Mouse (Mus musculus) hindlimb bud, embryonic 11.5 days (tissue): ENCODE results near the gene Papss2.

ENCODE experiments used
- DNase-seq: peaks from one replicate; pipeline ENCODE4 v3.0.0-alpha.2; 2012; ENCODE audit warnings: low read depth, low spot score; ENCODE audit errors: extremely low spot score

Gene Papss2

GRCm38 (mm10) chr19:32595506-32596286 lies at the start of gene Papss2:
Gene Papss2, plus strand, starts transcription at chr19:32595790.
- no peak for DNase-seq

- no peak for DNase-seq
Measured at GRCm38 (mm10) chr19:32547396-32547795, 48.2 kb upstream of the Papss2 start.

DNA sequence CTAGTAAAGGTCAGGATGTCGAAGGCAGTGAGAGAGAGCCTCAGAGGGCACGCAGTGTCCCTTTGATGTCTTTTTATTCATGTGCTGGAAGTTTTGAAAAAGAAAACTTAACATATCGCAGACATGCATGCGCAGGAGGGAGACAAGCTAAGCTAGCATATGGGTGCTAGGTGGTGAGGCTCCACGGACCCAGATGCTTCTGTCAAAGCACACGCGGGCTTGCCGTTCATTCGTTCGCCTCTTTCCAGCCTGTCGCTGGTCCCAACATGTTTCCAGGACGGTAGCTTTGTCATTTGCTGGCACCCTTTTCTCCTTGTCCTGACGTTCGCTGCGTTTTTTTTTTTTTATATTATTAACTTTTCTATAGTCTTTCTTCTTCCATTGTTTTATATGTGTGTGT lies 47.4 kb upstream of the Papss2 start:
- DNase-seq: no peak

DNA sequence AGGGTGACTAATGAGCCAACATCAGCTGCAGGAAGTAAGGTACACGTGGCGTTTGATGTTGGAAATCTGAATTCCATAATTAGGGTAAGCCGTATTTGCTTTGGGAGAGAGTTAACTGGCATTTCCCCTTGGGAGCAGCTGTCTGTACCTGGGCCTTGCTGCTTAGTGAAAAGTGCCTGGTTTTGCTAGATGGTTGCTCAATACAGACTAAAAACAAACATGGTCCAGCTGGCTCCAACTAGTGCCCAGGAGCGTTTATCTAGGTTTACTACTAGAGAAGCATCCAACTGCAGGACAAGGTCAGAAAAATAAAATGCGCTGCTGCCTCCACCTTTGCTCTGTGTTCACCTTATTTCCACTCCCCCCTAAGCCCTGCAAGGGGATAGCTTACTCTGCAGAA lies 45.1 kb upstream of the Papss2 start:
- no peak for DNase-seq

DNA sequence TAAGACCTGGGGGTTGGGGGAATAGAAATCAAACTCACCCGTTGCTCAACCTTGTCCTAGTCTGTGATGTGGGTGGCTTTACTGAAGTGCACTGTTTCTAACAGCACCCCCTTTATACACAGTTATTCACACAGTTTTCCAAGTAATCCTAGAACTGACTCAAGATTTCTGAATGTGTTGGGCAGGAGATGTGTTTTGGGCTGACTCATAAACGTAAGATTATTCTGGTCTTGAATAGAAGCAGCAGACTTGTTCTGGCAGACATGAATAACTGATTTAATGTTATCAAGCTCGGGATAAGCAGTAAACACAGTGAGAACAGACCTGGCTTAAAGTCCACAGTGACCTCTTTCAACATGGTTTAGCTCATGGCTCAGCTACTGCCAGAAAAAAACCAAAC lies 44.1 kb upstream of the Papss2 start:
- DNase-seq: no peak

- DNase-seq: no peak
Measured at GRCm38 (mm10) chr19:32552106-32552505, 43.5 kb upstream of the Papss2 start.

DNA sequence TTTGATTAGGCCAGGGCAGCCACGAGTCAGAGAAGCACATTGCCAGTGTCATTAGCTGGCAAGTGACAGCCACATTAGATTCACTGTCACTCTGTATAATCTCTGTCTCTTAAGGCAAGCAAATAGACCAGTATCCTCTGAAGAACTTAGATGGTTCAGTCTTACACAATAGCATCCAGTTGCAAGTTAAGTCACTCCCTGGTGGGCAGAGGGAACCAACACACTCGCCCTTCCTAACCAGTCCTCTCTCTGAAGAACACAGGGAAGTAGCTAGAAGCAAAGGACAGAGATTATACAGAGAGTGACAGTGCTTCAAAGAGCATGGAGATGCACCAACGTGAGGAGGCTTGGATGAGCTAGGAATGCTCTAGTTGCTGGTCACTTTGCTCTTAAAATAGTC lies 42.3 kb upstream of the Papss2 start:
- DNase-seq: no peak

GRCm38 (mm10) chr19:32555257-32555656 lies 40.3 kb upstream of the Papss2 start:
- DNase-seq: no peak

GRCm38 (mm10) chr19:32567025-32567424 lies 28.6 kb upstream of the Papss2 start:
- DNase-seq: no peak

- DNase-seq: no peak
Measured at GRCm38 (mm10) chr19:32567447-32567846, 28.1 kb upstream of the Papss2 start.

DNA sequence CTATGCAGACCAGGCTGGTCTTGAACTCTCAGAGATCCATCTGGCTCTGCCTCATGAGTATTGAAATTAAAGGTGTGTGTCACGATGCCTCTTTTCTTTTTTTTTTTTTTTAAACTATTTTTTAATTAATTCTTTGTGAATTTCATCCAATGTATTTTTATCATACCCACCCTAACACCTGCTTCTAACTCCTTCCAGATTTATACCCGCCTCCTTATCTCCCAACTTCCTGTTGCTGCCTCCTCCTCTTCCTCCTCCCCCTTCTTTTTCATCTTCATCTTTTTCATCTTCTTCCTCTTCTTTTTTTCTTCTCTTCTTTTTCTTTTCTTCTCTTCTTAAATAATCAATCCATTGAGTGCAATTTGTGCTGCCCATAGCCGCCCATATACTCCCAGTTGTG lies 27.1 kb upstream of the Papss2 start:
- no peak for DNase-seq

- no peak for DNase-seq
Measured at GRCm38 (mm10) chr19:32568961-32569653, 26.5 kb upstream of the Papss2 start.

- no peak for DNase-seq
Measured at GRCm38 (mm10) chr19:32569725-32570124, 25.9 kb upstream of the Papss2 start.

- no peak for DNase-seq
Measured at GRCm38 (mm10) chr19:32572191-32572590, 23.4 kb upstream of the Papss2 start.

GRCm38 (mm10) chr19:32573259-32573658 lies 22.3 kb upstream of the Papss2 start:
- DNase-seq: no peak

DNA sequence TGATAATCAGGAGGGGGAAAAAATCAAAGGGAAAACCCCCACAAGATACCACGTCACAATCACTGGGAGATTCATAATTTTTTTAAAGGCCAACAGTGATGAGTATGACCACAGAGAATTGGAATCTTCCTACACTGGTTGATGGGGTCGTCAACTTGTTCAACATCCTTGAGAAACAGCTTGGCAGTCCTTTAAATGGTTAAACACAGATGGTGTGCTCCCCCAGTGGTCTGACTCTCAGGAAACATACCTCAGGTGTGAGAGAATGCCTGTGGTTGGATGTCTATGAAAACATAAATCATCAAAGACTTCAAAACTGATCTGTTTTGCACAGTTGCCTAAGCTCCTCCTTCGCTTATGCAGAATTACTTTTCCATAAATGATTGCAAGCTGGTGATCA lies 20.7 kb upstream of the Papss2 start:
- DNase-seq: no peak

GRCm38 (mm10) chr19:32577749-32578148 lies 17.8 kb upstream of the Papss2 start:
- no peak for DNase-seq

DNA sequence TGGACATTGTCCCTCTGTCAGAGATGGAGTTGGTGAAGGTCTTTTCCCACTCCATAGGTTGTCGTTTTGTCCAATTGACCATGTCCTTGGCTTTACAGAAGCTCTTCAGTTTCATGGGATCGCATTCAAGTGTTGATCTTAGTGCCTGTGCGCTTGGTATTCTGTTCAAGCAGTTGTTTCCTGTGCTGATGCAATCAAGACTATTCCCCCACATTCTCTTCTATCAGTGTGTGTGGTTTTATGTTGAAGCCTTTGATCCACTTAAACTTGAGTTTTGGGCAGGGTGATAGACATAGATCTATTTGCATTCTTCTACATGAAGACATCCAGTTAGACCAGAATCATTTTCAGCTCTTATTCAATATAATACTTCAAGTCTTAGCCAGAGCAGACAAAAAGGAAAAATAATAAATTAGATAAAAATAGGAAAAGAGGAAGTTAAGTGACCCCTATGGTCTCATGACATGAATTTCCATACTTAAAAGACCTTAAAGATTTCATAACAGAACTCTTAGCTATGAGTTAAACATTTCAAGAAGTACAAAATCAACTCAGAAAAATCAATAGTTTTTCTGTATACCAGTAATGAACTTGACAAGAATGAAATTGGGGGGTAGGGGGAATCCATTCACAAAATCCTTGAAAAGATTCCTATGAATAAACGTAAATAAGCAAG lies 12.4 kb upstream of the Papss2 start:
- DNase-seq: no peak

DNA sequence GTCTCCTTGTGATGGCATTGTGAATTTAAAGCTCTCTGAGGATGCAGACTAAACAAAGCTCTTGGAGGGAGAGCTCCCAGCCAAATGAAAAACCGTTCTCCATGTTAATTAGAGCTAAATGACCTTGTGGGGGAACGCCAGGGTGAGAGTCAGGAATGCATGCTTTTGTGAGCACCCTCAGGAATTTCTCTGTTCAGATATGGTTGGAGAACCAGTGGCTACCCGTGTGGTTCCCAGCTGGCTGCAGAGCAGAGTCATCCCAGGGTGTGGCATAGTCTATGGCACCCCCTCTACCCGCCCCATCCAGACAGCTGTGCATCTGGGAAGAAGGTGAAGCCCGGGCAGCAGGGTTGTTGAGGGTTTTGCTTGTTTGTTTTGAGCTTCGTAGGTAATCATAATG lies 7.9 kb upstream of the Papss2 start:
- DNase-seq: no peak

GRCm38 (mm10) chr19:32592749-32593148 lies 2.8 kb upstream of the Papss2 start:
- no peak for DNase-seq

- no peak for DNase-seq
Measured at GRCm38 (mm10) chr19:32593870-32594269, 1.7 kb upstream of the Papss2 start.

DNA sequence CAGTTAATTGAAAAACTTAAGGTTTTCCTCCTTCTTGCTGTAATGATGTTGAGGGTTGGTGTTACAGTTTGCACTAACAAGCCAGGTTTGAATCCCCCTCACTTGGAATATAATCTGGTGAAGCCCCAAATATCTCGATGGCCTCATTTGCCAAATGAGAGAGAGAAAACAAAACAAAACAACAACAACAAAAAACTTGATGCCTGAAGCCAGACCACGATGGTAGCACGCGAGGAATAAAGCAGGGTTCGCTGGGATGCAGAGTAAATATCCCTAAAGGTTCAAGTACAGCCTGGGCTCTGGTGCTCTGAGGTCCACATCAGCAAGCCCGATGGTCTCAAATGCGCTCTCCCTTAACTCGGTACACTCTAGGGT lies 472 bp upstream of the Papss2 start:
- no peak for DNase-seq
